Mouse (Mus musculus) brain, embryonic 14.5 days (tissue): ENCODE data around the gene Arhgap19.

Experiments used
- CTCF ChIP-seq: fragments of 200-500 bp; IDR thresholded peaks from 2 replicates; pipeline ENCODE4 v1.5.1; 2012; ENCODE audit warnings: inconsistent platforms, mild to moderate bottlenecking, moderate library complexity, borderline replicate concordance; ENCODE audit not compliant: insufficient read depth, insufficient read length; ENCODE audit errors: extremely low read depth
- POLR2A ChIP-seq: fragments of 200-500 bp; IDR thresholded peaks from 2 replicates; pipeline ENCODE4 v1.6.1; 2012; ENCODE audit warnings: mild to moderate bottlenecking, inconsistent platforms, borderline replicate concordance; ENCODE audit not compliant: poor library complexity, insufficient read depth, insufficient read length, severe bottlenecking; ENCODE audit errors: extremely low read depth

DNA sequence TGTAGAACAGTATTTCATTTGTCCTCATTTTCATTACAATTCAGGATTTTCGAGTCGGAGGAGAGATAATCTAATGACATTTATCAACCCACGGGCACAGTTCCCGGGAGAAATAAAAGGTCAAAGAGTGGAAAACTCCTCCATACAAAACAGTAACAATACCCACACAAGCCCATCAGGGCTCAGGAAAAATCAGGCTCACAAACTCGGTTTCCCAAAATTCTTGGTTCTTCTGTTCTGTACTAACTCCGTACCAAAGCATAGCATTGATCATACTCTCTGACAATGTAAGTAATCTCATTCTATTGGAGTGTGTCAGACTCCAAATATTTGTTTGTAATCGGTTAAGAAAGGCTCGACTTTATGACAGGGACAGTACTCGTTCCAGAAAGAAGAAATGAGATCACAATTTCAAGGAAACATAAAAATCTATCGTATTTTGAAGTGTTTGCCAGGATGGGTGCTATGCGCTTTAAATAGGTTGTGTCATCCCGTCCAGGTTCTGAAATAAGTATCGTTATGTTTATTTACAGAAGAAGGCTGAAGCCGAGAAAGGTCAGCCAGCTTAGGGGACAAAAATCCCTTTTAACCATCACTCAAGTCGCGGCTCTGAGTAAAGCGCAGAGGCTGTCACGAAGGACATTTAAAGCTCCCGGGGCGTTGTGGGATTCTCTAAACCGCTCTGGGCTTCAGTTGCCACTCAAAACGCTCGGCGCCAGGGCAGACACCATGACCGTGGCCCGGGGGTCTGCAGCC lies 683 bp downstream of the Arhgap19 start:
- TF ChIP-seq CTCF = no peak
- TF ChIP-seq POLR2A = no peak
